Mouse (Mus musculus): ENCODE measurements at regions not wholly inside any gene's neighbourhood (a gene's known extent, or its start where the extent isn't known, plus 50 kb on each side); places are given as distances from the start of the nearest gene placed in this dataset.
"Not testable (repeated sequence)": the region's sequence is repeated elsewhere in the genome, so short reads cannot be mapped to it uniquely, and the experiment has no call there.

DNA sequence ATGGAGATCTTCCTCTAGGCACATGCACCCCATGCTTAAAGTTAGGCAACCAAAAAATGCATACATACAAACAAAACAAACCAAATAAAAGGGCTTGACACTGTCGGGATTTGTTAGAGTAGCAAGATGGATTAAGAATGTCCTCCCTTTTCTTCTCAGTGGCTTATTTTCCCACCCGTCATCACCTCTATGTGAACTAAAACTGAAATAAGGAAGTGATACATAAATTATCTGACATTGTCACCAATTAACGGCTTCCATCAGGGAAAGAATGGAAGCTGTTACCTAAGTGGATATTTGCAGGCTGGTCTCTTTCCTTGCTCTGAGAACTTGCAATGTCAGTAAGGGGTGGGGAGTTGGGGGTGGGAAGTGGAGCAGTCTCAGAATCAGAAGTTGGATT lies 541.5 kb downstream of the Diaph3 start:
- no peak for DNase-seq (ENCODE audit: inconsistent ontology term)

DNA sequence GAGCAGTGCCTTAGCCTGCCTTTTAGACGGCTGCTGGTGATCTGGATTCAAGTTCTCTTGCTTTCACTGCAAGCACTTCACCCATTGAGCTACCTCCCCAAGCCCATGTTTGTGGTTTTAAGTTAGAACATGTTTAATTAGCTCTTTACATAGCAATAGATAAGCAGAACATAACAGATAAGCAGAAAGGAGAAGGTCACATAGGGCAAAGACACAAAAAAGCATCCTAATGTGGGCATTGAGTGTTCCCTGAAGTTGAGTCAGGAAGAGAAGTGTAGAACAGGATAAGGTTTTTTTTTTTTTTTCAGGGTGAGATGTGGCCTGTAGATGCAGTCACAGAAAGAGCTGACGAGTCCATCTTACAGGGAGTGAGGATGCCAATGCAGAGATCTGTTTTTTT lies 552.5 kb downstream of the Diaph3 start:
- DNase-seq (ENCODE audit: inconsistent ontology term): no peak

DNA sequence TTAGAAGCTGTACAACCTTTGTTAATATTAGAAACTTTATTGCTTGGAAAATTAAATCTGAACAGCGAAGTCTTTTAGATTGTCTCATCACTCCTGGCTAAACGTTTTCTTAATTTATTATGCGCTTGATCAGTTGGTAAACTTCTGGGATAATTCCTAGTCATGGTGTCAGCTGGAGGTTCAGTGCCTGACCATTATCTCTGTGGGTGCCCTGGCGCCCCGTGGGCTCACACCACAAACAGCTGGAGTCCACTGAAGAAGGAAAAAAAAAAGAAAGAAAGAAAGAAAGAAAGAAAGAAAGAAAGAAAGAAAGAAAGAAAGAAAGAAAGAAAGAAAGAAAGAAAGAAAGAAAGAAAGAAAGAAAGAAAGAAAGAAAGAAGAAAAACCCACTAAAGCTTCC lies 555.1 kb downstream of the Diaph3 start:
- DNase-seq (ENCODE audit: inconsistent ontology term): not testable (repeated sequence)

DNA sequence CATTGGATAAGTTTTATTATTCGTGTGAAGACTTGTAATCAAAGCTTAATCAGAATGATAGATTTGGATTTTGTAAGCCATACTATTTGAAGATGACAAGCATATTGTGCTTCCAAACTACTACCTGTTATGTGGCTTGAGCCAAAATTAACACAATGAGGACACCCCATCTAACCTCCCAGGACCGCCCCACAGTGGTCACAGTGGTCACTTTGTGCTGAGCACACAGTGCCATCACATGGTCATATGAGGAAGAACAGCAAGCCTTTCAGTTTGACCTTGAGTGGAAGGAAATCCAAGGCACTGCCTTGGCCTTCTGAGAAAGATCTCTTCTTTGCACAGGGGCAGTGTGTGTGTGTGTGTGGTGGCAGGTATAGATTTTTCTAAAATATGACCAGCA lies 578.3 kb downstream of the Diaph3 start:
- DNase-seq (ENCODE audit: inconsistent ontology term): no peak

DNA sequence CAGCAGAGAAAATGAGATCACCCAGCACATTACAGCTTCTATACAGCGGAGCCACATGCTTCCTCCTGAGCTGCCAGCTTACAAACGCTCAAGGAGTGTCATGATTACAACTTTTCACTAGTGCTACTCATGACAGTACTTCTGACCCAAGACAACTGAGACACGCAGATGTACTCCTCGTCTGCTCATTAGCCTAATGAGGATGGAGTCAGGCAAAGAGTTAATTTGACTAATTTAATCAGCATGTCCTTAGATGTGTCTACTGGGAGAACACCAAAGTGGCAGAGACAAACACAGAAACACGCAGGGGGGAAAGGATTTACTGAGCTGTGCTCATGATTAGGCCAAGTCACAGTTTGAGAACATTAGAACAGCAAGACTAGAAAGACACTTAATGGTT lies 603.0 kb downstream of the Diaph3 start:
- peak; percentile 19 for DNase-seq (ENCODE audit: inconsistent ontology term)

DNA sequence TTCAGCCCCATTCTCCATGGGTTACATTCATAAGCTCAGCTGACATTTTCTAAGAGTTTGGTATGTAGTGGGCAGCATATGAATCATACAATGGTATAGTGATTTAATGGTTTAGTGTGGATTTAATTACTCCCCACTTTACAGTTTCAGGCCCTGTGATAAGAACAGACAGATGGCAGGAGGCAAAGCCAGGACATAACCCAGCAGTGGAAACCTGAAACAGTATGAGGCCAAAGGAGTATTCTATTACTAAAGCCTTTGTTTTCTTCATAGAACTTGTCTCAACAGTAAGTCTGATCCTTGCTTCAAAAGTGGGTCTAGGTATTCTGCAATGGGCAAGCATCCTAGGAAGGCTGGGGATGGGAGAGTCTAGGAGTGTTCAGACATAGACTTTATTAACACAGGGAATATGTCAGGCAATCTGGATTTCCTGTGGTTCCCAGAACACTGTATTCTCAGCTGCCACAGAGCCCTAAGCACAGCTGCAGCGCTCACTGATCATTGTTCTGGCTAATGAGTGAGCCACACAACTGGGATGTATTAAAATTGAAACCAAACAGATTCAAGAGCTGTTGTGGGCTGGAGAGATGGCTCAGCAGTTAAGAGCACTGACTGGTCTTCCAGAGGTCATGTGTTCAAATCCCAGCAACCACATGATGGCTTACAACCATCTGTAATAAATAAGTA lies 604.6 kb downstream of the Diaph3 start:
- DNase-seq (ENCODE audit: inconsistent ontology term): no peak

DNA sequence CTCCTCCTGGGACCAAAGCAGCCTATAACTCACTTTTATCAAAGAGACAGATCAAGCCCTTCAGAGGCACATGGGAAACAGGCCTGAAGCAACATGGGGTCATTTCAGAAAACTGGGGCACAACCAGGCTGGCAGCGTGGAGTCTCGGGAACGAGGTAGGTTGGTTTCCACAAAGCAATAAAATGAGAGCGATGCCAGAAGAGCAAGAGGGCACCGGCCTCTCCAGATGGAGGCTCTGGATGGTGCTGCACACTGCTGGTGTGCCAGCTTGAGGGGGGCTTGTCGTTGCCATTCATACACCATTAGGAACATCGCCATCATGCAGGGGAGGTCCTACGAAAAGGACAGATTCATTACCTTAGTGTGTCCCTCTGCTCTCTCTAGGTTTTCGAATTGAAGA lies 630.6 kb downstream of the Diaph3 start:
- DNase-seq (ENCODE audit: inconsistent ontology term): no peak

DNA sequence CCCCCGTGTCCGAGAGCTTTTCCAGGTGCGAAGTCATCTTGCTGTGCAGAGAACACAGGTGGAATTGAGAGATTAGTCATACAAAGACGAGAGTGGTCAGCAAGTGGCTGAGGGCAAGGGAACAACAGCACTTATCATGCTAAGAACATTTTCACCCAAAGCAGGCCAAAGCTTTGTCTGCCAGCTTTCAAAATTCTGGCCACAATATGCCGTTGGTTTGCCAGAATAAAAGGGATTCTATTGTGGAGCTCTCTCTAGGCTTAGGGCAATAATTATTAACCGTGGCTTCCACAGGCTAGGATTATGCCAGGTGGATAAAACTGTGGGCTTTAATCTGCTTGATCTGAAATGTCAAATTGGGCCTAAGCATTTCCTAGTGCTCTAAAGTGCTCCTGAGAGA lies 631.3 kb downstream of the Diaph3 start:
- no peak for DNase-seq (ENCODE audit: inconsistent ontology term)

DNA sequence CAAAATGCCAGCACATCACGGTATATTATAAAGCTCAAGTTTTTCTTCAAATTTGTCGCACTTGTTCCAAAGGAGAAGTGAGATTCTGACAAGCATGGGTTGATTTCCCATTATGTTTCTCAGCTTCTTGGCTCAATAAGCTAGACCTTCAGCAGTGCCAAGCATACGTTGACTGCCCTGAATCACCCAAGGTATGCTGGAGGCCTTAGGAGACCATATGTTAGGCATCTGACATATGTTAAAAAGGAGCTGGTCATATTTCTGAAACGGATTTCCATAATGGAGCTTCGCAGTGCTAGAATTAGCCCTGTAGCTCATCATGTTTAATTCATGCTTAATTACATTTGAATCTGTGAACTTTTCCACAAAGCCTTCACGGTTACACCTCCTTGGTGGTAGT lies 634.7 kb downstream of the Diaph3 start:
- DNase-seq (ENCODE audit: inconsistent ontology term): no peak

DNA sequence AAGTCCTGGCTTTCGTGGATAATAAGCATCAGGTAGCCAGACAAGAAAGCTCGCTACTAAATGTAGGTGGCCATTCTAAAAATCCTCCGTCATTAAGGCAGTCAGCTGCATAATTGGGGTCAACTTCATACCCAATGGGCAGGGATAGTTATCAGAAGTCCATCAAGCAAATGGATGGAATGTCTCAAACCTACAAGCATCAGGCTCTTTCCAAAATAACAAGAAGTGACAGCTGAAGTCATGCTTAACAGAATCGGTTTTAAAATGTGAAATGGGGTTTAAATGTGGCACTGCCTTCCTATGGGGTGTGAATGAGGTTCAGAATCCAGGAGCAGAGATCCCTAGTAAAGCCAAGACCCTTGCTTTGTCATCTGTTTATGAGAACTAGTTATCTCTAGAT lies 650.2 kb downstream of the Diaph3 start:
- peak; percentile 43 for DNase-seq (ENCODE audit: inconsistent ontology term)

DNA sequence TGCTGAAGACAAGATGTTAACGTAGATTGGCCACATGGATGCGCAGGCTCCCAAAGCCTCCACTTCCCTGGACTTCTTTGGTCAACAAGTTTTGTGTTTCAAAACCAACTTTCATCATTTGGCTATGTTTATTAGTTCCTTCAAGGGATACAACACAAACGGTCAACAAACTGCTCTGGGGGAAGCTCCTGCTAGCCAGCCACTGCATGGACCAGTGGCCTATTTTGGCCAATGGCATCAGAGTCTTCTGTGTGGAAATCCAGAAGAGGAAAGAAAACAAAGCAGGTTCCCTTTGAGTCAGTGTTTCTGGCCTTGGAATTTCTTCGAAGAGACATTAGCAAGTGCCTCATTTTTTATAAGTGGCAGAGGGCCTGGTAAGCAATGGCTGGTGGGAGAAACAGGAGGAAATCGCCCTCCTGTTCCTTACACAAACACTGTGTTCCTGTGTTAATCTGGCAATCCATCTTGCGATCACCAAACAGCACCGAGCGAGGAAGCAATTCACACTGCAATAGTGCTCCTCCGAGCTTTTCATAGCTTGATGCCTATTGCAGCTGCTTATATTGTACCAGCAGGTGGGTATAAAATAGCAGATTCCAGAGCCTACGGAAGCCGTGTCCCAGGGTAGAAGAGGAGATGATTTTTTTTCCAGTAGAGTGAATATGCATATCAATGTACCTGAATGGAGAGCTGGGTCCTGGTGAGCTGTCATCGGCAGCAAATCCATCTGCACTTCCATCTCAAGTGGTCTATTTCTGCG lies 651.0 kb downstream of the Diaph3 start:
- no peak for DNase-seq (ENCODE audit: inconsistent ontology term)

DNA sequence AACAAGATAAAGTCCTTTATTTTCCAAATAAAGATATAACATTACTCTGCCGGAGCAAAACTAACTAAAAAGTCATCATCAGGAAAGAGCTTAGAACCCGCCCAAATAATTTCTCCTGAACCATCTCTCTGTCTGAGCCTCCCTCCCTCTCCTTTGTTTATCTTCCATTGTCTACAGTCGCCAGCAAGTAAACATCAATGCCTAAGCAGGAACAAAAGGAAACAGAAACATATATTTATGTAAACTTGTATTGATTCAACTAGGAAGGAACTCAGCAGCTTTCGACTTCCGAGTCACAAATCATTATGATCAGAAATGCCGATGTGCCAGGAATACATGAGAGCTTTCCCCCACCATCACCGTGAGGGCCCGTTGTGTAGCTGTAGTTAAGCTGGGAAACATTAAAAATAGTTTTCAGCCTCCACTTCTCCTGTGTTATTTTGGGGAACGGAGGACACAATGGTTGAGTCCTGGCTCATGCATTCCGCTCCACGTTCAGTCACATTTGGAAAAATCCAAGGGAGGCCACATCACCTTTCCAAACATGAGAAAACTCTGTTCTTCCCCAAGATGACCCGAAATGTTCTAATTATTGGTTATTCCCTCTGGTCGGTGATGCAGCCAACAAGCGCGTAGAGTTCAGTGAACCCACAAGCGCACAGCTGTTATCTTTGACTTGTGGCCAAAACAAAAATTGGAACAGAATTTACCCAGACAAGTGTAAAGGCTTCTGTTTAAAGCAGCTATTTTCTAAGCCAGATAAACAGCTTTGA lies 651.8 kb downstream of the Diaph3 start:
- peak; percentile 83 for DNase-seq (ENCODE audit: inconsistent ontology term)

DNA sequence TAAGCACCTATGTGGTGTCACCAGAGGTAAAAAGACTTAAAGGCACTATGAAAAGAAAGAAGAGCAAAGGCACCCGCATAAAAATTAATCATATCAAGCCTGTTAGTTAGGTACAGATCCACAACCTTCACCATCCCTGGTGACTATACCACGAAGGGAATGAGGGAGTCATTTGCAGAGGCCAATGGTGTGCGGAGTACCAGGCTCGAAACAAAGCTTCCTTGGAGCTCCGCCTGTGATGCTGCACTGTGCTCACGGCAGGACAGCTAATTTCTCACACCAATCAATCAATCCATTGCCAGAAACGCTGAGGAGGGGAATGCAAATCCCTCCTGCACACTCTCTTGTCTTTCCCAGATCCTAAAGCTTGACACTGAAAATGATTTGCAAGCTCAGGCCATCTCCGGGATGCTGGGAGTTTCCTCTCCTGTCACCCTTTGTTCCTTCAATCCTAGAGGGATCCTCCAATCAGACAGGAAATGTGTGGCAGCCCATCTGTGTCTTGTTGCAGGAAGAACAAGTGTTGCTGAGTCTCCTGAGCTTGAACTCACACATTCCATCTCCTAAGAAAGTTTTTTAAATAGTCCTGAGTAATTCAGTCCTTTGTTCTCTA lies 653.6 kb downstream of the Diaph3 start:
- DNase-seq (ENCODE audit: inconsistent ontology term): no peak

DNA sequence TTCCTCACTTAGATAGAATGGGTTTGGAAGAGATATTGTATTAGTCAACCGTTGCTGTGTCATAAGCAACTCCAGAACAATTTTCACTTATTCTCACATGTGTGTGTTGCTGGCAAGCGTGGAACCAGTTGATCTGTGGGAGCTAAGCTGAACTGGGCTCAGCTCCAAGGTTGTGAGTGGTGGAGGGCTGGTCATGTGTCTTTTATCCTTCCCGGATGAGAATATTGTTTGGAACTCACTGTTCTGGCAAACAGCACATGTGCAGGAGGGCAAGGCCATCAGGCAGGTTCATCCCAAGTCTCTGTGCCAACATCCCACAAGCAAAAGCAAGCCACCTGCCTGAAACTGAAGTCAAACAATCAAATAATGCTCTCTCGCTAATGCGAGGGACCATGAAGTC lies 656.8 kb downstream of the Diaph3 start:
- no peak for DNase-seq (ENCODE audit: inconsistent ontology term)

DNA sequence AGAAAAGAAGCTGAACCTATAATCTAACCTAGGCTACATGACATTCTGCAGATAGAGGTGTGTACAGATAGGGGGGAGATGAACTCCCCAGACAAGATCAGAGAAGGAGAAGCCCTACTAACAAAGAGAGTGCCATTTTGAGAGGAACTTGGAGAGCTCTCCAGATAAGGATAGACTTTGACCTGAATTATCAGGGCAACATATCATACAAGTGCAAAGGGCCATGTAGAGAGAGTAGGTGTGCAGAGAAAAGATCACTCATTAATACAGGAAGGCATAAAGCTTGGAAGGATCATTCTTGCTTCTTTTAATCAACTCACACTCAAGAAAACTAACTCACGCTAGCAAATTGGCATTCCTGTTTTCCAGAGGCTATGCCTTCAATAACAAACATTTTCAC lies 667.4 kb downstream of the Diaph3 start:
- DNase-seq (ENCODE audit: inconsistent ontology term): no peak

DNA sequence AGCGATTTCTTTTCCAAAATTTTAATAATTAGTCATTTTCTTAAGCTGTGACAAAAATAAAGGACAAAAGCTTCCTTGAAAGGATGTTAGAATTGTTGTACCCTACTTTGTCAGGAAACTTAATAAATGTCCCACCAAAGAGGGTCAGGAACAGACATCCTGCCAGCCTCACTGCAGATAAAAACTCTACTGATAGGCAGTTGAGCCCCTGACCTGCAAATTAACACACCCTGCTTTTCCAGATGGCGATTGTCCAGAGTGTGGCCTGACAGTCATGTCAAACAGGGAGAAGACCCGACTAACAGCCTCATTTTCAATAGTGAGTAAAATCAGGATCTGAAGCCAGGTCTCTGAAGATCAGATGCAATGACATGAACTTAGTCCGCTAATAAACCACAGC lies 670.6 kb downstream of the Diaph3 start:
- no peak for DNase-seq (ENCODE audit: inconsistent ontology term)

DNA sequence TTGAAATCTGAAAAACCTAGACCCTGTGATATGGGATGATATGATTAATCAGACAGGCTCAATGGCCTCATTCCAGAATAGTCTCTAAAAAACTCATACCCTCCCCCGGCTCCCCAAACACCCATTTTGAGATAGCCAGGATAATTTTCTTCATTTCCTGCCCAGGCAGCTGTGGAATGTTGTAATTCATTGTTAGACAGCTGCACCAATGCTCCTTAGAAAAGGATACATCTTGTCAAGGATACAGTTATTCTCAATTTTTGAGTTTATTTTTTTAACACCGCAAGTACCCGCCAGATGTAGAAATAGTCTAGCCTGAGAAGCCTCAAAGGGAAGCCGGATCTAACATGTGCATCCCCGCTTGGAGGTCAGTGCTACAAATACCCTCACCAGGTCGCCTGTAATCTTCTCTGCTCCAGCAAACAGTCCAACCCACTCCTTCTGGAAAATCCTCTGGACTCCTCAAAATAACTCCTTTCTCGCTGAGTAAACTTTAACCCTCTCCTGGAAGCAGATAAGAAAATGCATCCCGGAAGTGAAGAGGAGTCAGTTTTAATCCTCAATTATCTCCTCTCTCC lies 673.1 kb downstream of the Diaph3 start:
- peak; percentile 19 for DNase-seq (ENCODE audit: inconsistent ontology term)

DNA sequence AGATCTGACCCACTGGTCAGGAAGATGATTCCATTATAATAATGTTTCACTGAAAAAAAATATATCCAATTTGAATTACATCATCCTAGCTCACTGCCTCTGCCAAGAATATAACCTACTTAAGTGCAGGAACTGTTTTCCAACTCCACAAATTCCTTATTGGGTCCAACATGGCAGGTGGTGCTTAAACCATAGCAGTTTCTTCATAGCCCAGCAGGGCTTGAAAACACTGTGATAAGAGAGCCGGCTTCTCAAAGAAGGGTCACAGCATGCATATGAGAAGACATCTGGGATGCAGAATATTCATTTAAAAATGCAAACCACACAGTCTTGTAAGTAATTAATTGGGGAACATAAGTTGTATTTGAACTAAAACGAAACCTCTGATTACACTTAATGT lies 677.6 kb downstream of the Diaph3 start:
- no peak for DNase-seq (ENCODE audit: inconsistent ontology term)

DNA sequence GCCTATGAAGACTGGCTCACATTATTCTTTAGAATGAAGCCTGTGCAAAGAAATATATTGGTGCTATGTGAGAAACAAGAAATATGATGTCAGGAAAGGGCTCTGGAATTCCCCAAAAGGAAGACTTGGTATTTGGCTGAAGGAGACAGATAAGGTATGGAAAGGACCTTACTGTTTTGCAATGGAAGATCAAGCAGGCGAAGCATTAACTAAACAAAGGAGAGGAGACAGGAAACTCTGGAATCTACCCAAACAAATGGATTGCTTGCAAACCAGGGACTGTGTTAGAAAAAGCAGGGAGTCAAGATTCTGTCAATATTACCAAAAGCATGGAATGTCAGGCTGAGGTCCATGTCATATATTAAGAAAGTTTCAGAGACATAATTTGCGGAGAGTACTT lies 687.9 kb downstream of the Diaph3 start:
- DNase-seq (ENCODE audit: inconsistent ontology term): no peak

DNA sequence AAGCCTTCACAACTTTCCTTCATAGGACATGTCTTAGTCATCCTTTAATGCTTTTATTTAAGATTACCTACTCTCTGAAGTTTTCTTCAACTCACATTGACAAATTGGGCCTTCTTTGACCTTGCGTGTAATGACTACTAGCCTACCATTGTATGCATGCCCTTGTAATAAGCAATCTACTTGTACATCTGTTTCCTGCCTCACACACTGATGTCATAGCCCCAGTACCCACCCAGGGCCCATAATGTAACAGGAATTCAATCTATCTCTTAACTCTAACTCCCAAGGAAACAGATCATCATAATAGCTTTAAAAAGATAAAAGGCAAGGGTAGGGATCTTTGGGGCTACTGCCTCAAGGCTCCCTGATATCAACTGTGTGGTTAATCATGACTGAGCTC lies 690.4 kb downstream of the Diaph3 start:
- no peak for DNase-seq (ENCODE audit: inconsistent ontology term)

DNA sequence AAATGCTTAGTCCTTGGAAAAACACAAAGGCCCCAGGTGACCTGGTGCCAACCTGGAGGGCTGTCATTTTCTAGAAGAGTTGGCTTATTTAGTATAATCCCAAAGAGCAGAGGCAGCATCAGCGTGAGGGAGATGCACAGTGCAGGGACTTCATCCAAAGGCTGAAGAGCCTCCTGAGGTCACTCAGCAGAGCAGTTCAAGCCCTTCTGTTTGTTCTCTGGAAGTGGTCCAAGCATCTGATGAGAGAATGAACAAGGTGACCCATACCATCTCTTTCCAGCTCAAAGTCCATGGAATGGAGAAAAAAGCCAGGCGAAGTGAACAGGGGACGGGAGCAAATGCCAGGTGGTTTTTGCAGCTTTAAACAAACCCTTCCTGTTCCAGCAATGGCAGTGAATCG lies 695.9 kb downstream of the Diaph3 start:
- DNase-seq (ENCODE audit: inconsistent ontology term): no peak
